Mouse (Mus musculus): ENCODE measurements around the gene Utrn.

- TF ChIP-seq POLR2A (IDR thresholded peaks at IDR 0.05; ENCODE audit: insufficient read depth, low read depth, low read length): no peak
- TF ChIP-seq CTCF (IDR thresholded peaks at IDR 0.05): no peak
Observed at GRCm38 (mm10) chr10:12374741-12375140, 494.4 kb downstream of the Utrn start.
